Mouse (Mus musculus) Patski (cell line): ENCODE measurements around the gene Nfyb. TPM values are rescaled to one million over a fixed set of nuclear protein-coding genes. Genes with fewer than 3 reads are reported as not detected.

Experiments used
- ATAC-seq: fragments of 100-300 bp; one replicate; pipeline ENCODE4 v1.8.0; 2021
- CTCF ChIA-PET: fragments of 350-600 bp; sonication (Branson Sonifier 250); formaldehyde crosslinking; loops from one replicate; lab custom pipeline; 2022; ENCODE audit warnings: inconsistent platforms; lab: Charles Lee
- POLR2A ChIA-PET: fragments of 350-600 bp; sonication (Branson Sonifier 250); formaldehyde crosslinking; loops from one replicate; lab custom pipeline; 2022; ENCODE audit warnings: antibody characterized with exemption, inconsistent platforms; lab: Charles Lee
- DNase-seq: peaks from one replicate; pipeline ENCODE4 v3.0.0-alpha.2; 2011; ENCODE audit warnings: low read depth, low spot score
- H3K27me3 ChIP-seq: fragments of 371-371 bp; one replicate; pipeline ENCODE4 v1.5.1; 2021
- CTCF ChIP-seq: fragments of 100-300 bp; IDR thresholded peaks from one replicate; pipeline ENCODE4 v1.5.1; 2021
- in situ Hi-C: fragments of 300-500 bp; cut with MboI; formaldehyde crosslinking; loops from 3 replicates; pipeline ENCODE4 v1.11.1; 2018; ENCODE audit warnings: low pct_unique_long_range_greater_than_20kb, mixed read lengths
- polyA plus RNA-seq: library from polyadenylated mRNA; unstranded; gene quantifications from one replicate; pipeline ENCODE4 v1.2.3, GENCODE M21; 2021

Gene Nfyb
- polyA plus RNA-seq, 1 experiment from 2014 or later, result 28.5 TPM

- TF ChIP-seq CTCF, result no peak
- ATAC-seq (no peak), DNase-seq (no peak)
- H3K27me3 ChIP-seq, result no peaks in the 10 kb centered on the region
- ChIA-PET POLR2A (no interaction called here), CTCF (interaction anchor here (1.2 kb wide), 1 partner anchor 10 kb away, joined by 3 read pairs; no protein-coding TSS in a partner anchor)
- in situ Hi-C loops, result loop anchor here (25.0 kb wide), 1 partner anchor 731 kb away; no protein-coding TSS in a partner anchor
Observed at GRCm38 (mm10) chr10:82780816-82781215, 16.9 kb upstream of the Nfyb start.

GRCm38 (mm10) chr10:82780322-82780721, 16.4 kb upstream of the Nfyb start:
- DNase-seq (no peak), ATAC-seq (no peak)
- POLR2A ChIA-PET, result no interaction called here
- no peak for TF ChIP-seq CTCF
- CTCF ChIA-PET, result interaction anchor here (1.2 kb wide), 1 partner anchor 11 kb away, joined by 3 read pairs; no protein-coding TSS in a partner anchor
- H3K27me3 ChIP-seq, result no peaks in the 10 kb centered on the region
- in situ Hi-C loops, result loop anchor here (25.0 kb wide), 1 partner anchor 732 kb away; no protein-coding TSS in a partner anchor

GRCm38 (mm10) chr10:82779831-82780230, 15.9 kb upstream of the Nfyb start:
- TF ChIP-seq CTCF, result no peak
- in situ Hi-C loops, result loop anchor here (25.0 kb wide), 1 partner anchor 732 kb away; no protein-coding TSS in a partner anchor
- DNase-seq (no peak), ATAC-seq (no peak)
- H3K27me3 ChIP-seq, result no peaks in the 10 kb centered on the region
- CTCF ChIA-PET, result no interaction called here
- POLR2A ChIA-PET, result no interaction called here

GRCm38 (mm10) chr10:82778791-82779549, 15.0 kb upstream of the Nfyb start:
- ChIA-PET CTCF (interaction anchor here (1.5 kb wide), 1 partner anchor 123 kb away, joined by 4 read pairs; no protein-coding TSS in a partner anchor), POLR2A (no interaction called here)
- in situ Hi-C loops, result loop anchor here (25.0 kb wide), 1 partner anchor 733 kb away; no protein-coding TSS in a partner anchor
- H3K27me3 ChIP-seq, result no peaks in the 10 kb centered on the region
- TF ChIP-seq CTCF, result no peak
- ATAC-seq (no peak), DNase-seq (no peak)

GRCm38 (mm10) chr10:82777886-82778285, 13.9 kb upstream of the Nfyb start:
- DNase-seq, result no peak
- H3K27me3 ChIP-seq, result no peaks in the 10 kb centered on the region
- no peak for ATAC-seq
- TF ChIP-seq CTCF, result no peak
- ChIA-PET CTCF (interaction anchor here (1.5 kb wide), 1 partner anchor 124 kb away, joined by 4 read pairs; no protein-coding TSS in a partner anchor), POLR2A (no interaction called here)
- in situ Hi-C loops, result loop anchor here (25.0 kb wide), 1 partner anchor 734 kb away; no protein-coding TSS in a partner anchor

- ATAC-seq (no peak), DNase-seq (no peak)
- no peak for TF ChIP-seq CTCF
- H3K27me3 ChIP-seq, result no peaks in the 10 kb centered on the region
- in situ Hi-C loops, result loop anchor here (25.0 kb wide), 1 partner anchor 735 kb away; no protein-coding TSS in a partner anchor
- POLR2A ChIA-PET, result interaction anchor here (0.6 kb wide), 1 partner anchor 234 kb away, joined by 4 read pairs; no protein-coding TSS in a partner anchor
- CTCF ChIA-PET, result no interaction called here
Observed at GRCm38 (mm10) chr10:82777075-82777474, 13.1 kb upstream of the Nfyb start.

GRCm38 (mm10) chr10:82774841-82775240, 10.9 kb upstream of the Nfyb start:
- ATAC-seq (no peak), DNase-seq (no peak)
- H3K27me3 ChIP-seq, result no peaks in the 10 kb centered on the region
- ChIA-PET POLR2A (interaction anchor here (0.7 kb wide), 1 partner anchor 815 kb away, joined by 4 read pairs; no protein-coding TSS in a partner anchor), CTCF (no interaction called here)
- in situ Hi-C loops, result loop anchor here (25.0 kb wide), 1 partner anchor 737 kb away; no protein-coding TSS in a partner anchor
- no peak for TF ChIP-seq CTCF

- no peaks in the 10 kb centered on the region for H3K27me3 ChIP-seq
- in situ Hi-C loops, result no loop called here
- ChIA-PET CTCF (no interaction called here), POLR2A (no interaction called here)
- DNase-seq (no peak), ATAC-seq (no peak)
- no peak for TF ChIP-seq CTCF
Observed at GRCm38 (mm10) chr10:82771595-82772170, 7.7 kb upstream of the Nfyb start.

- no peak for TF ChIP-seq CTCF
- in situ Hi-C loops, result no loop called here
- ChIA-PET CTCF (no interaction called here), POLR2A (no interaction called here)
- H3K27me3 ChIP-seq, result no peaks in the 10 kb centered on the region
- DNase-seq (no peak), ATAC-seq (no peak)
Observed at GRCm38 (mm10) chr10:82770713-82771112, 6.8 kb upstream of the Nfyb start.

GRCm38 (mm10) chr10:82768901-82769300, 5.0 kb upstream of the Nfyb start:
- DNase-seq, result no peak
- no peaks in the 10 kb centered on the region for H3K27me3 ChIP-seq
- CTCF ChIA-PET, result no interaction called here
- no peak for ATAC-seq
- in situ Hi-C loops, result no loop called here
- no peak for TF ChIP-seq CTCF
- POLR2A ChIA-PET, result no interaction called here
